Mouse (Mus musculus): Measurements from ENCODE around the gene Crybg1. TPM values are rescaled to one million over a fixed set of nuclear protein-coding genes. Genes with fewer than 3 reads are reported as not detected.
"Not testable (repeated sequence)": the region's sequence is repeated elsewhere in the genome, so short reads cannot be mapped to it uniquely, and the experiment has no call there.

Crybg1 gene
- polyA plus RNA-seq, 1 experiment from 2014 or later: 0.37 TPM

DNA sequence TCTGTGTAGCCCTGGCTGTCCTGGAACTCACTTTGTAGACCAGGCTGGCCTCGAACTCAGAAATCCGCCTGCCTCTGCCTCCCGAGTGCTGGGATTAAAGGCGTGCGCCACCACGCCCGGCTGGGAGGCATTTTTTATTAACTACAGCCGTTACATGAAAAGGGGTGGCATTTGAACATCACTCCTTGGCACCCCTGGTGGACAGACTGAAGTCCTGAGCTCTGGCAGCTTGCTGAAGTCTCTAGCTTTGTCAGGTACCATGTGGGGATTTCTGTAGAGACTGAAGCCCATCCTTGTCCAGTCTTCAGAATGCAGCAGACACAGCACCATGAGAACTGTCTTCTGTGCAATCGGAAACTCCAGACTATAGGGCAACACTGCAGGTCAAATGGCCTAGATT lies 222.9 kb downstream of the Crybg1 start:
- H3K4me3 ChIP-seq; H3K36me3 ChIP-seq; ATAC-seq (ENCODE audit: borderline replicate concordance, extremely low read depth, low FRiP score, low TSS enrichment); H3K27ac ChIP-seq; H3K4me1 ChIP-seq; H3K27me3 ChIP-seq; H3K9ac ChIP-seq; H3K4me2 ChIP-seq; H3K9me3 ChIP-seq: not testable (repeated sequence)
- 82% methylated on average over 9 of the region's 9 CpGs for WGBS

DNA sequence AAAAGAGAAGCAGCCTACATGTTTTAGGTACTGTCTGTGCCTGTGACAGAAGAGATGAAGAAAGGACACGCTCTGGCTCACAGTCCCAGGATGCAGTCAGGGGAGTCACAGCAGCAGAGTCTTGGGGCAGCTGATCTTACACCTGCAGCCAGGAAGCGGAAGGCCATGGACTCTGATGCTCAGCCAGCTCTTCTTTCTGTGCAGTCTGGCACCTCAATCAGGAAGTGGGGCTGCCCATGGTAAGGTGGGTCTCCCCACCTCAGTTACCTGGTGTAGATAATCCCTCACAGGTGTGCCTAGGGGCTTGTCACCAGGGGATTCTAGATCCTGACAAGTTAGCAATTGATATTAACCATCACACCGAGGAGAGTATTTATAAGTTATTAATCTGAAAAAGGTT lies 225.6 kb downstream of the Crybg1 start:
- no peak overlapping the region for H3K4me2 ChIP-seq
- H3K27me3 ChIP-seq: no peaks in the 10 kb centered on the region
- H3K36me3 ChIP-seq: 0 out of 2 replicates have a peak, but pooled peaks cover 3% of the 10 kb centered on the region
- no peak overlapping the region for H3K4me3 ChIP-seq
- no peak for ATAC-seq (ENCODE audit: borderline replicate concordance, extremely low read depth, low FRiP score, low TSS enrichment)
- H3K9me3 ChIP-seq: no peaks in the 10 kb centered on the region
- no peaks in the 10 kb centered on the region for H3K4me1 ChIP-seq
- H3K9ac ChIP-seq: no peak overlapping the region
- H3K27ac ChIP-seq: no peak overlapping the region
- 92% methylated on average over 3 of the region's 3 CpGs for WGBS

DNA sequence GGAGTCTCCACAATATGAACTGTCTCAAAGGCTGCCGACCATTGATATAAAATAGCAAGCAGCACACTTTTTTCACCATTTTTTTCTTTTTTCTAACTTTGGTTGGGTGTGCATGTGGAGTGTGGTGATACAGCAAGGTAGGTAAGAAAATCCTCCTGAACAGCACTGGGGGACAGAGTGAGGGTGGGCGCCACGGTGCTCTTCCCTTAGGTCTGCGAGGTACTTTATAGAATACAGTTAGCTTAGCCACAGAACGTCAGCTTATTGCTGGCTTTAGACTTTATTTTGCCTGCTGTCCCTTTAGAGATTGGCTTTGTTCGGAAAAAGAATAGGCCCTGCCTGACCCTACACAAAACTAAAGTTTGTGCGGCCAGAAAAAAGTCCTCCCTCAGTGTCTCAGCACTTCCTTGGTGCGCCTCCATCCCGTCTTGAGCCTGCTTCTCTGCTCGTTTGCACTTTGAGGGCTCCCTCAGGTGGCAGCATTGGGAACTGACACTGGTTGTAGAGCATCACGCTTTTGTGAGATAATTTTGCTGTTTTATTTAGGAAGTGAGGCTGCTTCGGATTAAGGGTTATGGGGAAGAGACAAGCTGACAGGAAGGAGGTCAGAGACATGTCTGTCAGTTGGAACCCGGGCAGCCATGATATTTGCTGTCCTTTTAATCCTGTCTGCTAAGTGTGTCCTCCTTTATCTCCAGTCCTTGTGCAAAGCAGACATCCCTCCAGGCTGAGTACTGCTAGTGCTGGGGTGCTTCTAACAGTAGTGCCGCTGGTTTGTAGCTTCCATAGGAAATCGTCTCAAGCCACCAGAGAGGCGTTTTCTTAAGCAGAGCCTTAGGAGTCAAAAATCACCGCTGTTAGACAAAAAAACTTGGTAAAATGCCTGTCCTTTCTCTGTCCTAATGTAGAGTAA lies 229.7 kb downstream of the Crybg1 start:
- no peak for ATAC-seq (ENCODE audit: borderline replicate concordance, extremely low read depth, low FRiP score, low TSS enrichment)
- Histone ChIP-seq H3K27ac (no peak overlapping the region), H3K9me3 (no peaks in the 10 kb centered on the region), H3K4me1 (peaks cover 6% of the 10 kb centered on the region; the same call in 1 of the 2 replicates), H3K4me2 (no peak overlapping the region), H3K27me3 (no peaks in the 10 kb centered on the region), H3K4me3 (no peak overlapping the region), H3K36me3 (0 out of 2 replicates have a peak, but pooled peaks cover 3% of the 10 kb centered on the region), H3K9ac (no peak overlapping the region)
- WGBS: 39% methylated on average over 17 of the region's 17 CpGs

DNA sequence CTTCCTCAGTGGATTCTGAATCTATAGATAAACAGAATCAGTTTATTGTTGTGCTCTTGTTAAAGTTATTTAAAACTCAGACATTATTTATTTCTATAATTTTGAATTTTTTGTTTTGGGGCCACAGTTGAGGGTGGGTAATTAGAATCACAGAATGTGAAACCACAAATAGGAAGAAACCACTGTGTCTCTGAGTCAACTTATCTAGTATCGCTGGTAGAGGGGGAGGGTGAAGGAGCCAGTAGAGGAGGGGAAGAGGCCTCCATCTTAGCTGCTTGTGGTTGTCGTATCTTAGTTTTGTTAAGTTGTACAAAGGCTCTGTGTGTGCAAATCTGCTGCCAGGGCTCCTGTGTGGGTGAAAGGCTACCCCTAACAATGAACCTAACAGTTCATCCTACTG lies 231.9 kb downstream of the Crybg1 start:
- no peak overlapping the region for H3K4me3 ChIP-seq
- H3K4me1 ChIP-seq: peaks cover 6% of the 10 kb centered on the region; the same call in 1 of the 2 replicates
- no peaks in the 10 kb centered on the region for H3K27me3 ChIP-seq
- no peak overlapping the region for H3K27ac ChIP-seq
- no peaks in the 10 kb centered on the region for H3K9me3 ChIP-seq
- H3K36me3 ChIP-seq: no peaks in the 10 kb centered on the region
- no peak overlapping the region for H3K9ac ChIP-seq
- WGBS: 82% methylated on average over 2 of the region's 2 CpGs
- no peak for ATAC-seq (ENCODE audit: borderline replicate concordance, extremely low read depth, low FRiP score, low TSS enrichment)
- no peak overlapping the region for H3K4me2 ChIP-seq

DNA sequence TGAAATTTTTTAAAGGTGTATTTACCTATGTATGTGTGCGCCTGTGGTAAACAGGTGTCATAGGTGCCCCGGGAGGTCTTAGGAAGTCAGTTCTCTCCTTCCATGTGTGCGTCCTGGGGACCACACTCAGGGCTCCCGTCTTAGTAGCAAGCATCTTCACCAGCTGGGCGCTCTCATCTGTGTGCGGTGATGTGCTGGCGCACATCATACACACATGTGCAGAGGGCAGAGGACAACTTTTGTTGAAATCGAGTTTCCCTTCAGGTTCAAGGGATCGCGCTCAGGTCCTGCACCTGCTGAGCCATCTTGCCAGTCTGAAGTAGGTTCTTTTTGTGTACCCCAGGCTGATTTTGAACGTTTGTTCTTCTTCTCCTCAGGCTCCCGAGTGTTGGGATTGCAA lies 232.5 kb downstream of the Crybg1 start:
- Histone ChIP-seq H3K4me2 (no peak overlapping the region), H3K27me3 (no peaks in the 10 kb centered on the region), H3K27ac (no peak overlapping the region), H3K4me3 (no peak overlapping the region), H3K36me3 (no peaks in the 10 kb centered on the region), H3K9me3 (no peaks in the 10 kb centered on the region), H3K9ac (no peak overlapping the region), H3K4me1 (peaks cover 6% of the 10 kb centered on the region; the same call in 1 of the 2 replicates)
- WGBS: 79% methylated on average over 12 of the region's 12 CpGs
- ATAC-seq (ENCODE audit: borderline replicate concordance, extremely low read depth, low FRiP score, low TSS enrichment): no peak

DNA sequence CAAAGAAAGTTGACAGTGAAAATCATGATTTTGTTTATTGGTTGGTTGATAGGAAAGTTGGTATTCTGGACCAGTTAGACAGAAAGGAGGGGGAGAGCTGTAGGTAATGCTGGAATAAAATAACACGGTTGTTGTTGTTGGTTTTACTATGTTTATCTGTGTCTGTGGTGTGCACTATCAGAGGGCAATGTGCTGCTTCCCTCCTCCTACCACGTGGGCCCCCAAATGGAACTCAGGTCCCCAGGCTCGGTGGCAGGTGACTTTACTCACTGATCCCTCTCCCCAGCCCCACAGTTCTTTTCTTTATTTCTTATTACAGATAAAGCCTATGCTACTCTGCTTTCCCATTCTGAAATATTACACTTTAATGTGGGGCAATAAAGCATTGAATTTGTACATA lies 236.4 kb downstream of the Crybg1 start:
- WGBS: 60% methylated on average over 3 of the region's 3 CpGs
- Histone ChIP-seq H3K4me3 (no peak overlapping the region), H3K27ac (no peak overlapping the region), H3K36me3 (no peaks in the 10 kb centered on the region), H3K9ac (no peak overlapping the region), H3K27me3 (no peaks in the 10 kb centered on the region), H3K4me1 (peaks cover 3% of the 10 kb centered on the region; the same call in 1 of the 2 replicates), H3K9me3 (no peaks in the 10 kb centered on the region), H3K4me2 (no peak overlapping the region)
- no peak for ATAC-seq (ENCODE audit: borderline replicate concordance, extremely low read depth, low FRiP score, low TSS enrichment)

DNA sequence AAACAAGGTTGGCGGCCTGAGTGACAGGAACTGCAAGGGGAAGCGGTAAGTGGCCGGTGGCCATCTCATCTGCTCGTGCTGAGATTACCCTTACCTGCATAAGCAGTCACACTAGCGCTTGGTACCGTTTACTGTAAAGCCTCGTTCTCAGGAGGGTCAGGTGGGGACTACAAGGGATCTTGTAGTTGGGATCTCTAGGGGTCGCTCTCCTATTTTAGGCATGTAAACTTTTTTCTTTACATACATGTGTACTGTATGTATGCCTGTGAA lies 237.8 kb downstream of the Crybg1 start:
- H3K27ac ChIP-seq: no peak overlapping the region
- no peaks in the 10 kb centered on the region for H3K36me3 ChIP-seq
- H3K4me1 ChIP-seq: no peaks in the 10 kb centered on the region
- no peak overlapping the region for H3K4me2 ChIP-seq
- no peaks in the 10 kb centered on the region for H3K27me3 ChIP-seq
- H3K9ac ChIP-seq: no peak overlapping the region
- no peaks in the 10 kb centered on the region for H3K9me3 ChIP-seq
- WGBS: 88% methylated on average over 8 of the region's 8 CpGs
- no peak overlapping the region for H3K4me3 ChIP-seq
- ATAC-seq (ENCODE audit: borderline replicate concordance, extremely low read depth, low FRiP score, low TSS enrichment): no peak

DNA sequence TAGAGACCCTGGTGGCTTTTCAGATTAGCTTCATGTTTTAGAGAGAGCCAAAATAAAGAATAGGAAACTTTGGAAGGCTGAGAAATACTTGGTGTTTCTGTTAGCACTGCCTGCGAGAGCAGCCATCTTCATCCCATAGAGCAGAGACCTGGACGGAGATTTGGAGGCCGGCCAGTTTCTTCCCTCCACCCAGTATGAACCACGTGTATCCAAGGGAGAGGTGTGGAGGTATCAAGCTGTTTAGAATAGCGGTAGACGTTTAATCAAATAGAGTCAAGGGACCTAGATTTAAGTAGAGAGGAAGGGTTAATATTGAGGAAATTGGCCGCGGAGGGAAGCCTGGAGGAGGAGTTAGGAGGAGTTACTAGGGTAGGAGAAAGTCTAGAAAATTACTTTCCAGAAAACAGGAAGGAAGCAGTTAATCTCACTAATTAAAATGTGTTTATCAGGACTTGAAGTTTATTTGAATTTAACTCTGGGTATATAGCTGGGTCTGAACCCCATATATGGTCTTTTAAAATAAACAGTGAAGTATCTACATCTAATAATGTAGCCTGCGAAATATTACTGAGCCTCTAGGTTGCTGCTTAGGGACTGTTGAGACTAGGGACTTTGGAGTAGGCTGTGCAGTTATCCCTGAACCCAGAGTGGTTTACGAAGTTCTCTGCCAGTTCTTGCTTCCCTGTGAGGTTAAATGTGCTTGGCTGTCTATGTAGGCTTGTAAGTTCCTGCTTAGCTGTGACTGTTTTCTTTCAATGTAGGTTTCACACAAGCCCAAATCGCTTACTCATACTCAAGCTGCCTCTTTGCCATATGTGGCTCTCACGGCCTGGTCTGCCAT lies 238.4 kb downstream of the Crybg1 start:
- Histone ChIP-seq H3K9me3 (no peaks in the 10 kb centered on the region), H3K4me3 (no peak overlapping the region), H3K27me3 (no peaks in the 10 kb centered on the region), H3K27ac (no peak overlapping the region), H3K9ac (no peak overlapping the region), H3K4me1 (no peaks in the 10 kb centered on the region), H3K36me3 (no peaks in the 10 kb centered on the region), H3K4me2 (no peak overlapping the region)
- ATAC-seq (ENCODE audit: borderline replicate concordance, extremely low read depth, low FRiP score, low TSS enrichment): no peak
- 69% methylated on average over 12 of the region's 12 CpGs for WGBS

DNA sequence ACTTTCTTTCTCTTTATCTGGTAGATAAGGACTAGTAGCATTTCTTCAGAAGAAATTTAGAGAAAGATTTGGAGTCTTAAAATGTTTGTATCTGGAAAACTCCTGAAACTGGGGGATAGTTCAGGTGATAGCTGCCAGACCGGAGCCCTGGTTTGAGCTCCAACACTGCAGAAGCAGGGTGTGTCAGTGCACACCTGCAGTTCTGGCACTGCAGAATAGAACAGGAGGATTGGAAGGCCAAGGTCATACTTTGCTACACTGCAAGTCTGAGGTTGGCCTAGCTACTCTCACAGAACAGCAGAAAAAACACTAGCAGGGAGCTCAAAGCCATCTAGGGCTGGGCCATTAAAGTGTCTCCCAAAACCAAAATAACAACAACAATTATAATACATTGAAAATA lies 244.1 kb downstream of the Crybg1 start:
- Histone ChIP-seq H3K9me3 (no peaks in the 10 kb centered on the region), H3K27me3 (no peaks in the 10 kb centered on the region), H3K9ac (no peak overlapping the region), H3K4me3 (no peak overlapping the region), H3K27ac (no peak overlapping the region), H3K36me3 (no peaks in the 10 kb centered on the region), H3K4me2 (no peak overlapping the region), H3K4me1 (peaks cover 13% of the 10 kb centered on the region)
- ATAC-seq (ENCODE audit: borderline replicate concordance, extremely low read depth, low FRiP score, low TSS enrichment): no peak
- 87% methylated on average over 1 of the region's 1 CpGs for WGBS

DNA sequence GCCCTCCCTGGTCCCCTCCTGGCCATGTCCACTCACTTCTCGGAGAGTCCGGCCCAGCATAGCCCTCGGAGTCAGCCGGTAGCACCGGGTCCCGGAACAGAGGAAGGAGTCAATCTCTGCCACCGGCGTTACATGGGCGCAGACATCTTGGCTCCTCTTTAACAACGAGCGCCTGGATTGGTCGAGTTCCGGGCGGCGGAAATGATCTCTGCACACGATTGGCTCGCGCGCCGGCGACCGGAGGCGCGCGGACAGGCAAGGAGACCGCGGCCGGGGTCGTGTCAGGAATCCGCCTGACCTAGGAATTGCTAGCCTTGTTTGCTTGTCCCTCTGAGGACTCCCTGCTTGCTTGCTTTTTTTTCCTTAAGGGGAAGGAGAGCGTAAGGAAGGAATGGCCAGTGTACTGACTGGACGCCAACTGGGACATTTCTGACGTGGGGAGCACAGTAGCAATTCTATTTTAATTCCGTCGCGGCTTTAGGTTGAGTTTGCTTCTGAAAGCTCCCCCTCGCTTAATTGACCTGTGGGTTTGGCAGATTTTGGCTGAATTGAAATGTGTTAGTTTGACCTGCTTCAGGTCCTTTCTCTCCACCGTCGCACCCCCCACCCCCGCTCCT lies 247.0 kb downstream of the Crybg1 start, which contains the start of the genes Qrsl1 and Rtn4ip1:
Qrsl1 (minus strand) TSS at position 168 of the 617 bp plus-strand sequence.
Rtn4ip1 (plus strand) TSS at position 230 of the 617 bp plus-strand sequence.
- peak within 1 kb of the TSS; percentile 48 for H3K27ac ChIP-seq
- H3K9ac ChIP-seq: peak within 1 kb of the TSS; percentile 58
- no peaks in the 10 kb centered on the region for H3K36me3 ChIP-seq
- H3K4me3 ChIP-seq: peak within 1 kb of the TSS; percentile 61
- peak; percentile 98 for ATAC-seq (ENCODE audit: borderline replicate concordance, extremely low read depth, low FRiP score, low TSS enrichment)
- H3K4me2 ChIP-seq: peak within 1 kb of the TSS; percentile 75
- peaks cover 13% of the 10 kb centered on the region for H3K4me1 ChIP-seq
- no peaks in the 10 kb centered on the region for H3K27me3 ChIP-seq
- no peaks in the 10 kb centered on the region for H3K9me3 ChIP-seq
- WGBS: under 1% methylated on average over 40 of the region's 40 CpGs

DNA sequence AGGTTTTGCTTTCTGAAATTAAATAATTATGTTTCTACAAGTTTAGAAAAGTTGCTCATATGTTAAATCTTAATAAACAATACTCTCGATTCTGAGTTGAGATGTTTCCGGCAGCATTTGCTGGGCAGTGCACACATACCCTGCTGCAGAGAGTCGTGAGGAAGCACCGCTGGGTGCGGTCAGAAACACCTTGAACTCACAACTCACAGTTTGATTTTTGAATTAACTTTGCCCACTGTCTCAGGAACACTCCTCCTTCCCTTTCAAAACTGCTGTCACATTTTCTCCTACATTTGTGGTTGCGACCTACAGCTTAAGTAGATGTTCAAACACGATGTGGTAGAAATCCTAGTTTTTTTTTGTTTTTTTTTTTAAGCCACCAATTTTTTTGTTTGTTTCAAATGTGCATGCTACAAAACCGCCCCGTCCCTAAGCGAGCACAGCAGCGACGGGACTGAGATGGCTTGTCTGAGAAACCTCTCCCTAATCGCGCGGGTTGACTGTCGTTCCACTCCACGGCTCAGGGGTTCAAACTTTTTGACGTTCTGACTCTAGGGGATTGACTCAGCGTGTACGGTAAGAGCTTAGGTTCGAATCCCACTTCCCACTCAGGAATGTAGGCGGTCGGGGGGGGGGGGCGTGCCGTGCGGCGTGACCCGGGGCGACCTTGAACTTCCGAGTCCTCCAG lies 247.6 kb downstream of the Crybg1 start:
- 6% methylated on average over 30 of the region's 30 CpGs for WGBS
- H3K4me2 ChIP-seq: peak overlapping the region; percentile 75
- peak overlapping the region; percentile 40 for H3K9ac ChIP-seq
- no peaks in the 10 kb centered on the region for H3K27me3 ChIP-seq
- peaks cover 13% of the 10 kb centered on the region for H3K4me1 ChIP-seq
- ATAC-seq (ENCODE audit: borderline replicate concordance, extremely low read depth, low FRiP score, low TSS enrichment): peak; percentile 60; the same call in 1 of the 2 replicates
- H3K9me3 ChIP-seq: no peaks in the 10 kb centered on the region
- H3K27ac ChIP-seq: peak overlapping the region; percentile 48
- H3K36me3 ChIP-seq: no peaks in the 10 kb centered on the region
- H3K4me3 ChIP-seq: peak overlapping the region; percentile 61
